In the genomic region with DNA sequence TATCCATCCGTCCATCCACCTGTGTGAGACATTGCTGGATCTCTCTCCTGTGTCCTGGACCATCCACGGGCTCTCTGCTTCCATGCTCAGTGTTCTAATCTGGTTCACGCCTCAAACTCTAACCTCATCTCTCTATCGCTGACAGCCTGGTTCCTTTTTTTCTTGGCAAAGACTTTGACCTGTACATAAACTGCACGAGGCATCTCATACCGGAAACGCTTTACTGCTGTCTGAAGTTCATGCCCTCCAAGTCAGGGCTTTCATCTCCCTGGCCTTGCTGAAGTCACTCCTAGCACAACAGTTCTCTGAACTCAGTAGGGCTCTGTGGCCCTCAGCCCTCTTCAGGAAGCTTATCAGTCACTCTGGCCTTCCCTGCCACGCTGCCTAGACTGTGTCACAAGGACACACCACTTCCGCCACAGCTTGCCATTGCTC, we compare ENCODE assay signal across 8 mouse cellular contexts. TPM values are rescaled to one million over a fixed set of nuclear protein-coding genes. Genes with fewer than 3 reads are reported as not detected.
DNase-seq lines count a peak whose midpoint lies in the region; ATAC-seq and TF ChIP-seq lines count a peak whose summit lies in the region.
"Had no signal": no experiment of that assay in that cellular context is flagged by ENCODE, and none has a peak within 500 bp of the region (broad histone marks: within the 10 kb centered on the region; RNA-seq: fewer than 3 reads in every experiment).

No protein-coding gene starts in this region.

- no peak for TF ChIP-seq CTCF in MEL (IDR thresholded peaks at IDR 0.05 in 2 of 3, conservative IDR thresholded peaks at IDR 0.05 in 1 of 3; ENCODE audit: control insufficient read depth in 1 of 3, insufficient read depth in 1 of 3, low read depth in 2 of 3, low read length in 3 of 3, poor library complexity in 1 of 3, severe bottlenecking in 1 of 3)
- TF ChIP-seq CTCF in bone marrow, adult 2 months (IDR thresholded peaks at IDR 0.05; ENCODE audit: control insufficient read depth, insufficient read depth, low read length), result no peak

- WGBS in bone marrow, adult 2 months, result 3% methylated on average over 9 of the region's 9 CpGs

- H3K27me3 ChIP-seq in MEL (ENCODE audit: control insufficient read depth in 1 of 2, insufficient read depth in 2 of 2, low read length in 2 of 2), result no peaks in the 10 kb centered on the region
- H3K27me3 ChIP-seq: embryonic facial prominence, embryonic 15.5 days had no signal

- peak overlapping the region; percentile 47 to 49 for H3K4me3 ChIP-seq in MEL (ENCODE audit: control insufficient read depth in 1 of 2, insufficient read depth in 1 of 2, low read depth in 2 of 2, low read length in 2 of 2)
- no peak overlapping the region for H3K4me3 ChIP-seq in bone marrow, adult 2 months (replicated peaks; ENCODE audit: control insufficient read depth, low read depth, low read length)
- H3K4me3 ChIP-seq: embryonic facial prominence, embryonic 15.5 days had no signal

- intact Hi-C loops in left cerebral cortex, postnatal 4 days (cut with DNase I), result no loop called here
- intact Hi-C loops in gastrocnemius, postnatal 36 days (cut with DNase I), result no loop called here

- peak; percentile 91 for DNase-seq in MEL (ENCODE audit: low read depth, low spot score)
- DNase-seq in kidney, postnatal 14 days, result peak; percentile 66
- no peak for DNase-seq in left cerebral cortex, postnatal 4 days
- no peak for DNase-seq in urinary bladder, adult 2 months (ENCODE audit: low spot score)
- DNase-seq in gastrocnemius, postnatal 36 days, result no peak

- no peaks in the 10 kb centered on the region for H3K9me3 ChIP-seq in MEL (replicated peaks; ENCODE audit: insufficient read depth, low read length)
- H3K9me3 ChIP-seq: embryonic facial prominence, embryonic 15.5 days had no signal

- peak; percentile 59 for ATAC-seq in neutrophil, adult 5-6 weeks (ENCODE audit: extremely low read depth, insufficient number of reproducible peaks, low FRiP score, poor library complexity, severe bottlenecking)

- peak in 1 of 2 experiments; percentile 67; a peak in 2 of 4 replicates for TF ChIP-seq POLR2A in MEL (IDR thresholded peaks at IDR 0.05; ENCODE audit: control insufficient read depth in 1 of 2, insufficient read depth in 1 of 2, low read depth in 1 of 2, low read length in 2 of 2, poor library complexity in 1 of 2)
- no peak for TF ChIP-seq POLR2A in bone marrow, adult 2 months (IDR thresholded peaks at IDR 0.05; ENCODE audit: borderline replicate concordance, control insufficient read depth, low read depth, low read length)

- H3K4me1 ChIP-seq in MEL (ENCODE audit: control insufficient read depth in 1 of 2, insufficient read depth in 2 of 2, low read length in 2 of 2), result peaks cover 5 to 14% of the 10 kb centered on the region in 2 experiments
- peaks cover 4% of the 10 kb centered on the region; the same call in 1 of the 2 replicates for H3K4me1 ChIP-seq in bone marrow, adult 2 months (ENCODE audit: control insufficient read depth, insufficient read depth, low read length)

- no peaks in the 10 kb centered on the region for H3K79me2 ChIP-seq in MEL (ENCODE audit: control insufficient read depth, insufficient read depth, low read length, poor library complexity)

- no peaks in the 10 kb centered on the region; a peak in 1 of 4 replicates for H3K36me3 ChIP-seq in MEL (ENCODE audit: control insufficient read depth in 1 of 2, insufficient read depth in 2 of 2, low read length in 2 of 2)
- H3K36me3 ChIP-seq: embryonic facial prominence, embryonic 15.5 days had no signal

- TF ChIP-seq RAD21 in MEL (IDR thresholded peaks at IDR 0.05; ENCODE audit: low read depth, low read length), result no peak

- H3K9ac ChIP-seq in MEL (ENCODE audit: control insufficient read depth, low read depth, low read length, poor library complexity, severe bottlenecking), result peak overlapping the region; percentile 59
- H3K9ac ChIP-seq: embryonic facial prominence, embryonic 15.5 days had no signal

- H3K27ac ChIP-seq in MEL (ENCODE audit: control insufficient read depth, low read depth, low read length), result peak overlapping the region; percentile 98
- peak overlapping the region; percentile 46 for H3K27ac ChIP-seq in bone marrow, adult 2 months (ENCODE audit: control insufficient read depth, insufficient read depth, low read depth, low read length, poor library complexity)
- H3K27ac ChIP-seq: embryonic facial prominence, embryonic 15.5 days had no signal

- TF ChIP-seq EP300 in MEL (IDR thresholded peaks at IDR 0.05; ENCODE audit: low read depth in 1 of 2, low read length in 2 of 2), result peak in 1 of 2 experiments; percentile 29; a peak in 1 of 4 replicates

TF ChIP-seq in MEL, 35 proteins besides CTCF, POLR2A, EP300 and RAD21 (continues in another document):
- TF ChIP-seq SMC3 (IDR thresholded peaks at IDR 0.05; ENCODE audit: low read depth, low read length), result no peak
- TF ChIP-seq MAX (IDR thresholded peaks at IDR 0.05; ENCODE audit: low read length), result peak; percentile 69
- TF ChIP-seq TCF12 (IDR thresholded peaks at IDR 0.05; ENCODE audit: low read depth, low read length), result peak; percentile 49; the same call in 1 of the 2 replicates
- TF ChIP-seq ELF1 (IDR thresholded peaks at IDR 0.05; ENCODE audit: low read depth, low read length), result peak; percentile 49; the same call in 1 of the 2 replicates
- peak; percentile 56; the same call in 1 of the 2 replicates for TF ChIP-seq GATA1 (IDR thresholded peaks at IDR 0.05; ENCODE audit: low read depth, low read length)
- TF ChIP-seq ZMIZ1 (IDR thresholded peaks at IDR 0.05; ENCODE audit: low read depth, low read length), result 0 out of 2 replicates have a peak, but pooled peaks have one; percentile 37
- 0 out of 2 replicates have a peak, but pooled peaks have one; percentile 38 for TF ChIP-seq TBP (IDR thresholded peaks at IDR 0.05; ENCODE audit: low read depth, low read length)
- TF ChIP-seq SIN3A (IDR thresholded peaks at IDR 0.05; ENCODE audit: low read length), result peak; percentile 60; the same call in 1 of the 2 replicates
- TF ChIP-seq KAT2A (conservative IDR thresholded peaks at IDR 0.05; ENCODE audit: low read depth, low read length), result no peak
- 0 out of 2 replicates have a peak, but pooled peaks have one; percentile 10 for TF ChIP-seq JUND (IDR thresholded peaks at IDR 0.05; ENCODE audit: low read depth, low read length)
- peak; percentile 66 for TF ChIP-seq HCFC1 (IDR thresholded peaks at IDR 0.05; ENCODE audit: low read depth, low read length)
- TF ChIP-seq MXI1 (IDR thresholded peaks at IDR 0.05; ENCODE audit: low read depth, low read length), result 0 out of 2 replicates have a peak, but pooled peaks have one; percentile 59
- no peak for TF ChIP-seq ZKSCAN1 (IDR thresholded peaks at IDR 0.05; ENCODE audit: low read depth, low read length)
- TF ChIP-seq MEF2A (IDR thresholded peaks at IDR 0.05; ENCODE audit: extremely low read depth, insufficient replicate concordance, low read depth, low read length, poor library complexity, severe bottlenecking), result no peak
- peak; percentile 69; the same call in 1 of the 2 replicates for TF ChIP-seq ETS1 (IDR thresholded peaks at IDR 0.05; ENCODE audit: low read depth, low read length)
- TF ChIP-seq MAZ (IDR thresholded peaks at IDR 0.05; ENCODE audit: low read depth, low read length), result no peak
- peak; percentile 42; the same call in 1 of the 2 replicates for TF ChIP-seq POLR2AphosphoS2 (IDR thresholded peaks at IDR 0.05; ENCODE audit: low read length)
- TF ChIP-seq E2F4 (IDR thresholded peaks at IDR 0.05; ENCODE audit: borderline replicate concordance, low read depth, low read length), result no peak
- TF ChIP-seq CHD1 (IDR thresholded peaks at IDR 0.05; ENCODE audit: low read depth, low read length), result no peak
- TF ChIP-seq USF2 (IDR thresholded peaks at IDR 0.05; ENCODE audit: borderline replicate concordance in 1 of 2, insufficient read depth in 1 of 2, low read depth in 1 of 2, low read length in 2 of 2), result no peak
- no peak for TF ChIP-seq UBTF (IDR thresholded peaks at IDR 0.05; ENCODE audit: borderline replicate concordance, insufficient read depth, low read depth, low read length)
- TF ChIP-seq RCOR1 (IDR thresholded peaks at IDR 0.05; ENCODE audit: low read depth, low read length), result peak; percentile 26; the same call in 1 of the 2 replicates
- TF ChIP-seq NRF1 (IDR thresholded peaks at IDR 0.05; ENCODE audit: insufficient read depth, low read depth, low read length, poor library complexity, severe bottlenecking), result no peak
- TF ChIP-seq POLR2AphosphoS5 (IDR thresholded peaks at IDR 0.05; ENCODE audit: borderline replicate concordance, low read depth, low read length), result no peak; the same call in 1 of the 2 replicates
- no peak; the same call in 1 of the 2 replicates for TF ChIP-seq TAL1 (IDR thresholded peaks at IDR 0.05; ENCODE audit: low read length)
- TF ChIP-seq ZC3H11A (IDR thresholded peaks at IDR 0.05; ENCODE audit: low read depth, low read length), result no peak
- TF ChIP-seq CHD2 (IDR thresholded peaks at IDR 0.05; ENCODE audit: low read length), result no peak
- TF ChIP-seq BHLHE40 (IDR thresholded peaks at IDR 0.05; ENCODE audit: borderline replicate concordance, low read depth, low read length), result no peak; the same call in 1 of the 2 replicates
- TF ChIP-seq GABPA (IDR thresholded peaks at IDR 0.05; ENCODE audit: low read depth, low read length), result no peak
- no peak for TF ChIP-seq MYB (IDR thresholded peaks at IDR 0.05; ENCODE audit: low read depth, low read length)

RNA-seq across cellular contexts. Expression of a gene that starts 15.1 kb away (rescaled TPM):
- total RNA-seq in MEL (2012; rRNA removed), result 16.2 and 19.8 TPM in 2 replicates
- polyA plus RNA-seq in MEL (2012; ENCODE audit: insufficient read depth in 1 of 2, insufficient read length in 2 of 2, low read depth in 1 of 2, low replicate concordance in 2 of 2, missing spikeins in 1 of 2), result 10 to 100 TPM; 30.5 to 47.6 TPM
- polyA plus RNA-seq in bone marrow, adult 2 months (2011; ENCODE audit: insufficient read depth, insufficient read length, low replicate concordance, missing spikeins), result 26.5 and 31.1 TPM in 2 replicates
- total RNA-seq in neutrophil, adult 5-6 weeks (2017), result 40.3 and 43.1 TPM in 2 replicates
- 10 to 100 TPM; 82.9 to 84.7 TPM for total RNA-seq in left cerebral cortex, postnatal 4 days (2021)
- 26.2 and 28.0 TPM in 2 replicates for polyA plus RNA-seq in urinary bladder, adult 2 months (2012; rRNA removed)
- total RNA-seq in gastrocnemius, postnatal 36 days (2021), result 10 to 100 TPM in 1 of 2 experiments, 1 to 10 TPM in 1; 8.5 to 10.5 TPM

RNA-seq across cellular contexts. Expression of a gene that starts 52.0 kb away (rescaled TPM):
- 33.6 and 38.1 TPM in 2 replicates for total RNA-seq in MEL (2012; rRNA removed)
- 10 to 100 TPM; 29.9 to 37.0 TPM for polyA plus RNA-seq in MEL (2012; ENCODE audit: insufficient read depth in 1 of 2, insufficient read length in 2 of 2, low read depth in 1 of 2, low replicate concordance in 2 of 2, missing spikeins in 1 of 2)
- 16.0 and 19.8 TPM in 2 replicates for polyA plus RNA-seq in bone marrow, adult 2 months (2011; ENCODE audit: insufficient read depth, insufficient read length, low replicate concordance, missing spikeins)
- total RNA-seq in neutrophil, adult 5-6 weeks (2017), result 199 and 208 TPM in 2 replicates
- total RNA-seq in left cerebral cortex, postnatal 4 days (2021), result 100 to 1,000 TPM; 127 to 129 TPM
- 45.0 and 57.4 TPM in 2 replicates for polyA plus RNA-seq in urinary bladder, adult 2 months (2012; rRNA removed)
- 10 to 100 TPM; 13.7 to 15.2 TPM for total RNA-seq in gastrocnemius, postnatal 36 days (2021)

Comparison
In these comparisons a context has a peak if more than half of its experiments do, and no peak if none do; other contexts are left out.
1. DNase-seq: peak in MEL (single experiment) and kidney, postnatal 14 days (single experiment); none in left cerebral cortex, postnatal 4 days (single experiment), urinary bladder, adult 2 months (single experiment) and gastrocnemius, postnatal 36 days (0 of 2).